Mouse (Mus musculus) heart, adult 2 months (tissue): ENCODE measurements around the gene Syngr3. TPM values are rescaled to one million over a fixed set of nuclear protein-coding genes. Genes with fewer than 3 reads are reported as not detected.

Experiments used
- DNase-seq, 2 experiments: peaks; one replicate each; pipeline ENCODE4 v3.0.0; 2021
- H3K27ac ChIP-seq: fragments of 200-600 bp; 2 replicates; pipeline ENCODE4 v1.8.1; 2022
- H3K27me3 ChIP-seq: fragments of 200-500 bp; 2 replicates; pipeline ENCODE4 v1.6.1; 2012; ENCODE audit warnings: mild to moderate bottlenecking, low read length, inconsistent platforms, mixed read lengths; ENCODE audit not compliant: control insufficient read depth, insufficient read depth
- H3K36me3 ChIP-seq: fragments of 200-500 bp; 2 replicates; pipeline ENCODE4 v1.6.1; 2012; ENCODE audit warnings: low read length, inconsistent platforms; ENCODE audit not compliant: control insufficient read depth, insufficient read depth
- H3K4me1 ChIP-seq: fragments of 200-500 bp; 2 replicates; pipeline ENCODE4 v1.6.1; 2011; ENCODE audit warnings: low read length; ENCODE audit not compliant: control insufficient read depth, insufficient read depth
- H3K4me3 ChIP-seq: fragments of 200-600 bp; 2 replicates; pipeline ENCODE4 v1.8.1; 2022
- H3K79me2 ChIP-seq: fragments of 200-500 bp; replicated peaks from 2 replicates; pipeline ENCODE4 v1.6.1; 2012; ENCODE audit warnings: mild to moderate bottlenecking, inconsistent platforms, low read length, moderate library complexity, mixed read lengths; ENCODE audit not compliant: control insufficient read depth, insufficient read depth
- H3K9ac ChIP-seq: fragments of 200-500 bp; 2 replicates; pipeline ENCODE4 v1.6.1; 2012; ENCODE audit warnings: low read depth, mild to moderate bottlenecking, control low read depth, inconsistent platforms, low read length, mixed read lengths
- CTCF ChIP-seq: fragments of 200-600 bp; IDR thresholded peaks from 2 replicates; pipeline ENCODE4 v1.8.1; 2022; ENCODE audit warnings: antibody characterized with exemption, mild to moderate bottlenecking, moderate library complexity
- EP300 ChIP-seq: fragments of 200-500 bp; IDR thresholded peaks from 2 replicates; pipeline ENCODE4 v1.6.1; 2011; ENCODE audit warnings: low read depth, low read length, control low read depth; ENCODE audit not compliant: insufficient read depth
- POLR2A ChIP-seq: fragments of 200-500 bp; IDR thresholded peaks from 2 replicates; pipeline ENCODE4 v1.6.1; 2011; ENCODE audit warnings: mild to moderate bottlenecking, low read depth, low read length, control low read depth; ENCODE audit not compliant: insufficient read depth
- WGBS: fragments of 180-500 bp; shearing (Covaris S2); methylation state at CpG from one replicate; pipeline ENCODE4 v1.1.7; 2018; 5-methylcytosine and 5-hydroxymethylcytosine counted together
- intact Hi-C: fragments of 180-260 bp; cut with DNase I; formaldehyde crosslinking; loops from one replicate; pipeline ENCODE4 v1.15.1; 2025
- polyA plus RNA-seq: library from polyadenylated mRNA; depleted of rRNA; stranded (reverse); fragments of >200 nt; gene quantifications from 2 replicates; pipeline ENCODE4 v1.2.3, GENCODE M21; 2012; rRNA removed
- total RNA-seq, 2 experiments: library from RNA; stranded (reverse); gene quantifications; 2 replicates each; pipeline ENCODE4 v1.2.3; 2021

Syngr3 gene
- total and polyA plus RNA-seq, 3 experiments = 0.16 to 0.43 (median 0.30) TPM

GRCm38 (mm10) chr17:24638840-24639239 lies 50.9 kb downstream of the Syngr3 start:
- no peak overlapping the region for H3K9ac ChIP-seq
- peaks cover 2% of the 10 kb centered on the region; the same call in 1 of the 2 replicates for H3K79me2 ChIP-seq
- DNase-seq = peak; percentile 74 to 80
- TF ChIP-seq POLR2A (no peak; the same call in 1 of the 2 replicates), EP300 (0 out of 2 replicates have a peak, but pooled peaks have one; percentile 60)
- 50% methylated on average over 9 of the region's 9 CpGs for WGBS
- intact Hi-C loops = no loop called here
- peaks cover 29% of the 10 kb centered on the region for H3K4me1 ChIP-seq
- H3K4me3 ChIP-seq = peak overlapping the region; percentile 7; the same call in 1 of the 2 replicates
- no peaks in the 10 kb centered on the region for H3K27me3 ChIP-seq
- peak overlapping the region; percentile 44 for H3K27ac ChIP-seq
- H3K36me3 ChIP-seq = peaks cover 12% of the 10 kb centered on the region

DNA sequence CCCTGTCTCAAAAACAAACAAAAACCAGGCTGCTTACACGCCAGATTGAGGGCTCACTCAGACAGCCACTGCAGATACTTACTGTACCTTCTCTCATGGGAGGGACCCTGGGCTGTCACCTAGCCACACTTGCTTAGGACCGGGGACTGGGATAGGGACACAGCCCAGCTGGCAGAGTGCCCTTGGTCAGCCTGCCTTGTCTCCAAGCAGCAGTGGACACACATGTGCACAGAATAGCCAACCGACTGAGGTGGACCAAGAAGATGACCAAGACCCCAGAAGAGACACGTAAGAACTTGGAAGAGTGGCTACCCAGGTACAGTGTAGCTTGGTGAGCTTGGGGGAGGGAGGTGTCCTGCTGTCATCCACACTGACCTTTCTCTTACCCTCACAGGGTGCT lies 51.5 kb downstream of the Syngr3 start:
- H3K27me3 ChIP-seq = no peaks in the 10 kb centered on the region
- TF ChIP-seq POLR2A = no peak; the same call in 1 of the 2 replicates
- TF ChIP-seq EP300 = no peak
- no peak for TF ChIP-seq CTCF
- intact Hi-C loops = no loop called here
- H3K9ac ChIP-seq = no peak overlapping the region
- WGBS = 59% methylated on average over 4 of the region's 4 CpGs
- H3K79me2 ChIP-seq = peaks cover 2% of the 10 kb centered on the region; the same call in 1 of the 2 replicates
- H3K4me3 ChIP-seq = no peak overlapping the region
- peaks cover 12% of the 10 kb centered on the region for H3K36me3 ChIP-seq
- peak; percentile 41 to 60 for DNase-seq
- H3K27ac ChIP-seq = peak overlapping the region; percentile 44
- peaks cover 34% of the 10 kb centered on the region for H3K4me1 ChIP-seq

- Histone ChIP-seq H3K36me3 (peaks cover 12% of the 10 kb centered on the region), H3K27me3 (no peaks in the 10 kb centered on the region), H3K79me2 (no peaks in the 10 kb centered on the region), H3K4me3 (no peak overlapping the region), H3K4me1 (peaks cover 35% of the 10 kb centered on the region), H3K9ac (no peak overlapping the region), H3K27ac (peak overlapping the region; percentile 45)
- TF ChIP-seq POLR2A (peak; percentile 24; the same call in 1 of the 2 replicates), EP300 (0 out of 2 replicates have a peak, but pooled peaks have one; percentile 32), CTCF (no peak)
- 59% methylated on average over 5 of the region's 5 CpGs for WGBS
- peak; percentile 36 to 53 for DNase-seq
- intact Hi-C loops = no loop called here
These were observed 52.8 kb downstream of the Syngr3 start for GRCm38 (mm10) chr17:24636781-24637481.

- H3K27ac ChIP-seq = peak overlapping the region; percentile 98
These were observed 54.1 kb downstream of the Syngr3 start for GRCm38 (mm10) chr17:24635694-24636093.

More at GRCm38 (mm10) chr17:24635694-24636093, 54.1 kb downstream of the Syngr3 start:
- Histone ChIP-seq H3K79me2 (no peaks in the 10 kb centered on the region), H3K4me3 (no peak overlapping the region), H3K9ac (no peak overlapping the region), H3K36me3 (peaks cover 12% of the 10 kb centered on the region), H3K4me1 (peaks cover 38% of the 10 kb centered on the region), H3K27me3 (no peaks in the 10 kb centered on the region)
- DNase-seq = no peak
- WGBS = 66% methylated on average over 5 of the region's 5 CpGs
- TF ChIP-seq POLR2A (no peak), EP300 (no peak), CTCF (no peak)
- intact Hi-C loops = no loop called here

Other genes starting within 250 kb of the Syngr3 start
Only the 30 nearest of the 33 such genes appear.
- gene Pgp, start 219.6 kb downstream of the Syngr3 start, total RNA-seq = 10 to 100 TPM; 35.7 to 44.5 TPM
- 39.1 and 46.4 TPM in 2 replicates for gene Pgp, start 219.6 kb downstream of the Syngr3 start, polyA plus RNA-seq
- gene Bricd5, start 216.1 kb downstream of the Syngr3 start, total RNA-seq = not detected
- not detected in 2 replicates for gene Bricd5, start 216.1 kb downstream of the Syngr3 start, polyA plus RNA-seq
- gene Mlst8, start 210.9 kb downstream of the Syngr3 start, total RNA-seq = 10 to 100 TPM in 1 of 2 experiments, 1 to 10 TPM in 1; 8.5 to 10.7 TPM
- gene Mlst8, start 210.9 kb downstream of the Syngr3 start, polyA plus RNA-seq = 28.1 and 42.0 TPM in 2 replicates
- under 1 TPM; 0.16 to 0.55 TPM for gene Caskin1, start 201.4 kb downstream of the Syngr3 start, total RNA-seq
- 0.23 and 0.45 TPM in 2 replicates for gene Caskin1, start 201.4 kb downstream of the Syngr3 start, polyA plus RNA-seq
- gene Traf7, start 162.0 kb downstream of the Syngr3 start, total RNA-seq = 10 to 100 TPM; 41.9 to 46.5 TPM
- gene Traf7, start 162.0 kb downstream of the Syngr3 start, polyA plus RNA-seq = 93.4 and 109 TPM in 2 replicates
- gene Rab26, start 155.7 kb downstream of the Syngr3 start, total RNA-seq = under 1 TPM in 1 of 2 experiments, not detected in 1; 0.39 TPM
- gene Rab26, start 155.7 kb downstream of the Syngr3 start, polyA plus RNA-seq = 0.10 and 0.12 TPM in 2 replicates
- gene Pkd1, start 140.1 kb downstream of the Syngr3 start, total RNA-seq = 10 to 100 TPM; 35.6 to 36.2 TPM
- gene Pkd1, start 140.1 kb downstream of the Syngr3 start, polyA plus RNA-seq = 48.5 and 59.9 TPM in 2 replicates
- gene Tsc2, start 57.3 kb downstream of the Syngr3 start, total RNA-seq = 100 to 1,000 TPM; 104 to 110 TPM
- gene Tsc2, start 57.3 kb downstream of the Syngr3 start, polyA plus RNA-seq = 178 and 194 TPM in 2 replicates
- gene Nthl1, start 57.3 kb downstream of the Syngr3 start, total RNA-seq = 1 to 10 TPM; 2.9 to 3.4 TPM
- 4.4 and 7.0 TPM in 2 replicates for gene Nthl1, start 57.3 kb downstream of the Syngr3 start, polyA plus RNA-seq
- 100 to 1,000 TPM in 1 of 2 experiments, 10 to 100 TPM in 1; 100.0 to 110 TPM for gene Slc9a3r2, start 39.6 kb downstream of the Syngr3 start, total RNA-seq
- 125 and 147 TPM in 2 replicates for gene Slc9a3r2, start 39.6 kb downstream of the Syngr3 start, polyA plus RNA-seq
- gene Npw, start 31.5 kb downstream of the Syngr3 start, total RNA-seq = not detected
- not detected in 2 replicates for gene Npw, start 31.5 kb downstream of the Syngr3 start, polyA plus RNA-seq
- 10 to 100 TPM; 17.4 to 17.5 TPM for gene Zfp598, start 20.3 kb downstream of the Syngr3 start, total RNA-seq
- gene Zfp598, start 20.3 kb downstream of the Syngr3 start, polyA plus RNA-seq = 28.1 and 29.9 TPM in 2 replicates
- 10 to 100 TPM; 20.3 to 21.5 TPM for gene Gfer, start 6.2 kb upstream of the Syngr3 start, total RNA-seq
- 14.0 and 14.6 TPM in 2 replicates for gene Gfer, start 6.2 kb upstream of the Syngr3 start, polyA plus RNA-seq
- gene Noxo1, start 6.3 kb upstream of the Syngr3 start, total RNA-seq = 1 to 10 TPM in 1 of 2 experiments, under 1 TPM in 1; 0.65 to 1.0 TPM
- gene Noxo1, start 6.3 kb upstream of the Syngr3 start, polyA plus RNA-seq = 2.4 and 4.5 TPM in 2 replicates
- 10 to 100 TPM; 17.4 to 19.4 TPM for gene Tbl3, start 17.7 kb upstream of the Syngr3 start, total RNA-seq
- 34.2 and 39.2 TPM in 2 replicates for gene Tbl3, start 17.7 kb upstream of the Syngr3 start, polyA plus RNA-seq
- not detected for gene Rnf151, start 28.1 kb upstream of the Syngr3 start, total RNA-seq
- gene Rnf151, start 28.1 kb upstream of the Syngr3 start, polyA plus RNA-seq = 0.15 and 0.68 TPM in 2 replicates
- 100 to 1,000 TPM; 675 to 722 TPM for gene Rps2, start 28.2 kb upstream of the Syngr3 start, total RNA-seq
- gene Rps2, start 28.2 kb upstream of the Syngr3 start, polyA plus RNA-seq = 2,277 and 2,346 TPM in 2 replicates
- gene Ndufb10, start 34.5 kb upstream of the Syngr3 start, total RNA-seq = 100 to 1,000 TPM; 916 to 992 TPM
- gene Ndufb10, start 34.5 kb upstream of the Syngr3 start, polyA plus RNA-seq = 1,269 and 1,412 TPM in 2 replicates
- 100 to 1,000 TPM; 386 to 472 TPM for gene Rpl3l, start 37.9 kb upstream of the Syngr3 start, total RNA-seq
- 213 and 215 TPM in 2 replicates for gene Rpl3l, start 37.9 kb upstream of the Syngr3 start, polyA plus RNA-seq
- gene Msrb1, start 46.7 kb upstream of the Syngr3 start, total RNA-seq = 100 to 1,000 TPM; 154 to 178 TPM
- 155 and 164 TPM in 2 replicates for gene Msrb1, start 46.7 kb upstream of the Syngr3 start, polyA plus RNA-seq
- not detected for gene Hs3st6, start 63.0 kb upstream of the Syngr3 start, total RNA-seq
- gene Hs3st6, start 63.0 kb upstream of the Syngr3 start, polyA plus RNA-seq = 0.10 TPM in 1 of 2 replicates, not detected in the other
- gene Meiob, start 114.3 kb upstream of the Syngr3 start, total RNA-seq = under 1 TPM; 0.14 to 0.18 TPM
- not detected in 2 replicates for gene Meiob, start 114.3 kb upstream of the Syngr3 start, polyA plus RNA-seq
- gene Hagh, start 150.2 kb upstream of the Syngr3 start, total RNA-seq = 10 to 100 TPM; 85.8 to 89.5 TPM
- 126 and 133 TPM in 2 replicates for gene Hagh, start 150.2 kb upstream of the Syngr3 start, polyA plus RNA-seq
- gene Fahd1, start 160.4 kb upstream of the Syngr3 start, total RNA-seq = 10 to 100 TPM; 80.3 to 81.5 TPM
- gene Fahd1, start 160.4 kb upstream of the Syngr3 start, polyA plus RNA-seq = 42.7 and 50.8 TPM in 2 replicates
- gene Igfals, start 176.0 kb upstream of the Syngr3 start, total RNA-seq = 10 to 100 TPM; 11.7 to 12.7 TPM
- gene Igfals, start 176.0 kb upstream of the Syngr3 start, polyA plus RNA-seq = 6.4 and 9.2 TPM in 2 replicates
- gene Nubp2, start 196.4 kb upstream of the Syngr3 start, total RNA-seq = 10 to 100 TPM; 18.2 to 22.7 TPM
- 17.8 and 17.9 TPM in 2 replicates for gene Nubp2, start 196.4 kb upstream of the Syngr3 start, polyA plus RNA-seq
- gene Spsb3, start 196.7 kb upstream of the Syngr3 start, total RNA-seq = 10 to 100 TPM; 30.4 to 33.8 TPM
- gene Spsb3, start 196.7 kb upstream of the Syngr3 start, polyA plus RNA-seq = 47.0 and 66.2 TPM in 2 replicates
- gene Eme2, start 205.1 kb upstream of the Syngr3 start, total RNA-seq = 10 to 100 TPM; 16.9 to 18.3 TPM
- gene Eme2, start 205.1 kb upstream of the Syngr3 start, polyA plus RNA-seq = 19.3 and 20.3 TPM in 2 replicates
- 100 to 1,000 TPM in 1 of 2 experiments, 10 to 100 TPM in 1; 95.6 to 102 TPM for gene Mrps34, start 205.2 kb upstream of the Syngr3 start, total RNA-seq
- 102 and 133 TPM in 2 replicates for gene Mrps34, start 205.2 kb upstream of the Syngr3 start, polyA plus RNA-seq
- gene Nme3, start 206.5 kb upstream of the Syngr3 start, total RNA-seq = 10 to 100 TPM; 30.7 to 37.7 TPM
- 46.4 and 55.2 TPM in 2 replicates for gene Nme3, start 206.5 kb upstream of the Syngr3 start, polyA plus RNA-seq